Mouse (Mus musculus): ENCODE data around the gene Mrpl43. TPM values are rescaled to one million over a fixed set of nuclear protein-coding genes. Genes with fewer than 3 reads are reported as not detected.

Gene Mrpl43
- total and polyA plus RNA-seq, 2 experiments from 2014 or later = 76.4 to 83.7 TPM

- Histone ChIP-seq H3K9me3 (replicated peaks; ENCODE audit: control insufficient read depth, low read length) (no peaks in the 10 kb centered on the region), H3K4me2 (ENCODE audit: low read depth, low read length) (no peak overlapping the region), H3K36me3 (replicated peaks; ENCODE audit: control insufficient read depth, insufficient read depth, low read length) (no peaks in the 10 kb centered on the region), H3K27ac (ENCODE audit: low read depth) (no peak overlapping the region), H3K4me1 (ENCODE audit: control insufficient read depth, insufficient read depth) (peaks cover 9% of the 10 kb centered on the region; the same call in 1 of the 2 replicates), H3K27me3 (ENCODE audit: control insufficient read depth, insufficient read depth, low read length) (no peaks in the 10 kb centered on the region), H3K9ac (replicated peaks; ENCODE audit: low read depth, low read length) (no peak overlapping the region), H3K4me3 (ENCODE audit: low read depth, low read length) (no peak overlapping the region)
- ATAC-seq (ENCODE audit: insufficient read depth, low read depth) (no peak), DNase-seq (ENCODE audit: low spot score) (no peak)
- WGBS = 58% methylated on average over 7 of the region's 7 CpGs
- TF ChIP-seq CTCF (IDR thresholded peaks at IDR 0.05; ENCODE audit: low read depth) (no peak), EP300 (IDR thresholded peaks at IDR 0.05; ENCODE audit: low read depth) (no peak)
Measured at GRCm38 (mm10) chr19:44992712-44993111, 13.5 kb downstream of the Mrpl43 start.

GRCm38 (mm10) chr19:44992246-44992645, 14.0 kb downstream of the Mrpl43 start:
- no peak overlapping the region for H3K27ac ChIP-seq (ENCODE audit: low read depth)
- no peak overlapping the region for H3K4me3 ChIP-seq (ENCODE audit: low read depth, low read length)
- no peak for TF ChIP-seq CTCF (IDR thresholded peaks at IDR 0.05; ENCODE audit: low read depth)
- no peak for TF ChIP-seq EP300 (IDR thresholded peaks at IDR 0.05; ENCODE audit: low read depth)
- DNase-seq (ENCODE audit: low spot score) = no peak
- H3K4me1 ChIP-seq (ENCODE audit: control insufficient read depth, insufficient read depth) = peaks cover 9% of the 10 kb centered on the region; the same call in 1 of the 2 replicates
- ATAC-seq (ENCODE audit: insufficient read depth, low read depth) = no peak
- no peaks in the 10 kb centered on the region for H3K36me3 ChIP-seq (replicated peaks; ENCODE audit: control insufficient read depth, insufficient read depth, low read length)
- no peak overlapping the region for H3K9ac ChIP-seq (replicated peaks; ENCODE audit: low read depth, low read length)
- H3K4me2 ChIP-seq (ENCODE audit: low read depth, low read length) = no peak overlapping the region
- 38% methylated on average over 7 of the region's 7 CpGs for WGBS
- no peaks in the 10 kb centered on the region for H3K27me3 ChIP-seq (ENCODE audit: control insufficient read depth, insufficient read depth, low read length)
- H3K9me3 ChIP-seq (replicated peaks; ENCODE audit: control insufficient read depth, low read length) = no peaks in the 10 kb centered on the region

GRCm38 (mm10) chr19:44991031-44991430, 15.2 kb downstream of the Mrpl43 start:
- Histone ChIP-seq H3K4me1 (ENCODE audit: control insufficient read depth, insufficient read depth) (peaks cover 9% of the 10 kb centered on the region; the same call in 1 of the 2 replicates), H3K4me2 (ENCODE audit: low read depth, low read length) (no peak overlapping the region), H3K9ac (replicated peaks; ENCODE audit: low read depth, low read length) (no peak overlapping the region), H3K27ac (ENCODE audit: low read depth) (no peak overlapping the region), H3K36me3 (replicated peaks; ENCODE audit: control insufficient read depth, insufficient read depth, low read length) (no peaks in the 10 kb centered on the region), H3K9me3 (replicated peaks; ENCODE audit: control insufficient read depth, low read length) (no peaks in the 10 kb centered on the region), H3K4me3 (ENCODE audit: low read depth, low read length) (no peak overlapping the region), H3K27me3 (ENCODE audit: control insufficient read depth, insufficient read depth, low read length) (no peaks in the 10 kb centered on the region)
- WGBS = 90% methylated on average over 8 of the region's 8 CpGs
- ATAC-seq (ENCODE audit: insufficient read depth, low read depth) = no peak
- no peak for DNase-seq (ENCODE audit: low spot score)
- no peak for TF ChIP-seq EP300 (IDR thresholded peaks at IDR 0.05; ENCODE audit: low read depth)
- TF ChIP-seq CTCF (IDR thresholded peaks at IDR 0.05; ENCODE audit: low read depth) = no peak

GRCm38 (mm10) chr19:44989567-44990495, 16.4 kb downstream of the Mrpl43 start:
- TF ChIP-seq CTCF (IDR thresholded peaks at IDR 0.05; ENCODE audit: low read depth) (no peak), EP300 (IDR thresholded peaks at IDR 0.05; ENCODE audit: low read depth) (no peak)
- DNase-seq (ENCODE audit: low spot score) (no peak), ATAC-seq (ENCODE audit: insufficient read depth, low read depth) (no peak)
- Histone ChIP-seq H3K4me1 (ENCODE audit: control insufficient read depth, insufficient read depth) (peaks cover 9% of the 10 kb centered on the region; the same call in 1 of the 2 replicates), H3K4me2 (ENCODE audit: low read depth, low read length) (peak overlapping the region; percentile 99), H3K4me3 (ENCODE audit: low read depth, low read length) (peak overlapping the region; percentile 66), H3K9ac (replicated peaks; ENCODE audit: low read depth, low read length) (peak overlapping the region; percentile 60), H3K27me3 (ENCODE audit: control insufficient read depth, insufficient read depth, low read length) (no peaks in the 10 kb centered on the region), H3K9me3 (replicated peaks; ENCODE audit: control insufficient read depth, low read length) (no peaks in the 10 kb centered on the region), H3K36me3 (replicated peaks; ENCODE audit: control insufficient read depth, insufficient read depth, low read length) (no peaks in the 10 kb centered on the region), H3K27ac (ENCODE audit: low read depth) (no peak overlapping the region)
- 11% methylated on average over 22 of the region's 22 CpGs for WGBS

DNA sequence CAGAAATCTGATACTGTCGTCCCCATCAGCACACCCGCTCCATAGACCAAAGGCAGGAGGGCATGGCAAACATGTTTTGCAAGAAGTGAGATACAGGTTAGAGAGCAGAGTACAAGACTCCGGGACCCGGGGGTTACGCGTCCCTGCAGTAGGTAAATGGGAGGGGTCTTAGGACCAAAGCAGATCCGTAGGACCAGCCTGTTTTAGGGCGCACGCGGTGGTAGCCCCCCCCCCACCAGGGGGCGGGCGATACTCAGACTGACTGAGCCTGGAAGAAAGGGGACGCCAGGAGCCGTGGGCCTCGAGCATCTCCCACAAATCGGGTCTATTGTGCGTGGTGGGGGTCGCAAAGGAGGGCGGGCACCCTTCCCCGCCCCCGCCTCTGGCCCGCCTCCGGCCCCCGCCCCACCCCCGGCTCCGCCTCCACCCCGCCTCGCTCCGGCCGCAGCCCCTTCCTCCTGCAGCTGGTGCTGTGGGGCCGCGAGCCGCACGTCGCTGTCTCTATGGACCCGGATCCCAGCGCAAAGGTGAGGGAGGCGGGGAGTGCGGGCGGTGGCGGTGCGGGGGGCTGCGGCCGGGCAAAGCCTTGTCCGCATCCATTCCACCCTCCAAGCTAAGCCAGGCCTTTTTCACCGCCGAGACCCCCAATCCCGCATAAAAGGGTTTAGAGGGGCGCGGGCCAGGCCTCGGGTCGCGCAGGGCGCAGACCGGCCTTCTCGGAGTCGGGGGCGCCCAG, 17.2 kb downstream of the Mrpl43 start, which contains the start of gene Sema4g:
Gene Sema4g (plus strand): TSS at position 271 of the 736 bp plus-strand sequence.
- no peaks in the 10 kb centered on the region for H3K36me3 ChIP-seq (replicated peaks; ENCODE audit: control insufficient read depth, insufficient read depth, low read length)
- DNase-seq (ENCODE audit: low spot score) (no peak), ATAC-seq (ENCODE audit: insufficient read depth, low read depth) (peak; percentile 21; the same call in 1 of the 2 replicates)
- H3K9ac ChIP-seq (replicated peaks; ENCODE audit: low read depth, low read length) = peak within 1 kb of the TSS; percentile 60
- peak within 1 kb of the TSS; percentile 99 for H3K4me2 ChIP-seq (ENCODE audit: low read depth, low read length)
- no peaks in the 10 kb centered on the region for H3K27me3 ChIP-seq (ENCODE audit: control insufficient read depth, insufficient read depth, low read length)
- H3K4me1 ChIP-seq (ENCODE audit: control insufficient read depth, insufficient read depth) = peaks cover 9% of the 10 kb centered on the region; the same call in 1 of the 2 replicates
- WGBS = under 1% methylated on average over 41 of the region's 58 CpGs
- TF ChIP-seq CTCF (IDR thresholded peaks at IDR 0.05; ENCODE audit: low read depth) (peak; percentile 29), EP300 (IDR thresholded peaks at IDR 0.05; ENCODE audit: low read depth) (no peak)
- peak within 1 kb of the TSS; percentile 66 for H3K4me3 ChIP-seq (ENCODE audit: low read depth, low read length)
- no peaks in the 10 kb centered on the region for H3K9me3 ChIP-seq (replicated peaks; ENCODE audit: control insufficient read depth, low read length)
- H3K27ac ChIP-seq (ENCODE audit: low read depth) = no peak within 1 kb of the TSS
